Mouse (Mus musculus) right cerebral cortex, postnatal 36 days (tissue): ENCODE measurements at regions not wholly inside any gene's neighbourhood (a gene's known extent, or its start where the extent isn't known, plus 50 kb on each side); places are given as distances from the start of the nearest gene placed in this dataset.

Experiments
- DNase-seq, 2 experiments: peaks; one replicate each; pipeline ENCODE4 v3.0.0; 2022; ENCODE audit warnings: low spot score in 2 of 2, mixed read lengths in 1 of 2

DNA sequence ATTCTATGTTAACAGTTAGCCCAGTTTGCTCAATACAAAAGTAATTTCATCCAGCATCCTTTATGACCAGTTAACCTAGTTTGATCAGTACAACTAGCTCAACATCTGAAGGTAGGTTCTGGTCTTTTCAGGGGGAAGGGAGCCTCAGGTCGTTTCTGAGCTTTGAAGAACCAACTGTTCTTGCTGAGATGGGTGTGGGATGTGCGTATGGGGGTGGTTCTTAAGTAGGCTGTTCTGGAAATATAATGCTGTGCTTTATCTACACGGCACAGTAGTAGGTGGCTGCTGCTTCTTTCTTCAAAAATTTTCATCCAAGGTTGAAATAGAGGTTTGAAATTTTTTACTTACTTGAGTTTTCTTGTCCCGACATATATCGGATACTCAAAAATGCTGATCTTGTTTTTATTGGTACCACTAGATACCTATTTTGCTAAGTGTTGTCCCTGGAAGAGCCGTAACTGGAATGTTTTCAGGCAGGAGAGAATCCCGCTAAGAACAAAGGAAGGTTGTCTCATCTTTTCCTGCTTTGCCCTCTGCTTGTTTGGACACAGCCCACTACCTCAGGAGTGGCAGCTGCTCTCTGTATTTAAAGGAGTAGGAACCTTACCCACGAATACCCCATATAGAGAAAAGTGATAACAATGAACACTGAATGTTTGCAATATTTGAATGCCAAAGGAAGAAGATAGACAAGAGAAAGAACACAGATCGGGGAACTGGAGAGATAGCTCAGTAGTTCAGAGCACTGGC lies 275.5 kb downstream of the Cdh10 start:
- DNase-seq = peak; percentile 47 to 87

DNA sequence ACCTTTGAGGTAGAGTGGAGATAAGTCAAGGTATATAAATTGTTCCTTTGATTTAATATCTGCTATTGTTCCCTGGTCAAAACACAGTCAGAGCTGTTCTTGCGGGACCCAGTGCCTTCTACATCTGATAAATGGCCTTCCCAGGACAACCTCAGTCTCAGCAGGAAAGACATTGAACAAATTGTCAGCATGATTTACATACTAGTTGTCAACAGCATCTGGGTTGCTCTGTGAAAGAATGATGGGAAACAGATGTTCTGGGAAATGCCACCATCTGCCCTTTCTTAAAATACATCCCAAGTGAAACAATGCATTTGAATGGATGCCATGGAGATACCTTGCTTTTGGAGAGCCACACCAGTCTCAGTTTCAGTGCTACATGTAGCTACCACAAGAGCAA lies 296.2 kb downstream of the Cdh10 start:
- DNase-seq = no peak

DNA sequence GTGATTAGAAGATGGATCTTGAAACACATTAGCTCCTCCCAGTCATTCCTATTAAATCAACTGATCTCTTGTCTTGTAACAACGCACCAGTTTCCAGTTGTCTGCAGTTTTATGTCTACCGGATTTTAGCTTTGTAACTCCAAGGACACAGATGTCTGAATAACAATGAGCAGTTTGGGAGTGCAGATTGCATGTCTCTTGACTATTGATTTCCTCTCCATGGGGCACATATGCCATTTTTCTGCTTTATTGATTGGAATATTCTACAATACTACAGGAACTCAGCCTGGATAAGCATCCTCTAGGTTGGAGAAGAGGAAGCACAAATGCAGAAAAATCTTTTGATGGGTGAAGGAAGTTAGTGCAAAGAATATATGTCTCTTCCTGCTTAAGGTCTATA lies 300.2 kb downstream of the Cdh10 start:
- DNase-seq = no peak

DNA sequence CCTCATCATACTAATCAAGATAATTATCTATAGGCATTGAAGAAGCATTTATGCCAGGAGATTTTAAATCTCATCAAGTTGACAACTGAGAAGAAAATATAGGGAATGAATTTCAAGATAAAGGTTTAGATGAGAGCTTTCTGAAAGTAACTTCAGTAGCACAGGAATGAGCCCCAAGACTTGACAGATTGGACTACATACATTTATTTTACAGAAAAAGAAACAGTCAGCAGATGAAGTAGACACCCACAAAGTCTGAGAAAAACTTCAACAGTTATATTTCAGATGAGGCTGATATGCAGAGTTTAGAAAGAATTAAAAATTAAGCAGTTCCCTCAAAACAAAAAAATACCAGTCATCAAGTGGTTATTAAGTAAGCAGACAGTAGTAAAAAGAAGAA lies 308.7 kb downstream of the Cdh10 start:
- no peak for DNase-seq

DNA sequence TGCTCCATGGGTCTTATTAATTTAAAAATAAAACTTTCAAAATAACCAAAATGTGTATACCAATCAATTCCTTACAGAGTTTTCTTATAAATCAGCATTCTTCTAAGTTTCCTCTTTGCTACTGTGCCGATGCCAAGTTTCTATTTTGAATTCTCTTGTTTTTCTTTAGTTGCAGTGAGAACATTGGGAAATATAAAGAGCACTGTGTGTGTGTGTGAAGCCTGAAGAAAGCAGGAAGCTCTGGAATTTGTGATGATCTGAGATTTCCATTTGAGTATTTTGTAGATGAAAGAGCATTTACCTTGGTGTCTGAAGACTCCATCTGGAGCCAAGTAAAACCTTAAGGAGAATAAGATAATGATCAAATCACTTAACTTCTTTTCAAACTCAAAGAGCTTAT lies 310.6 kb downstream of the Cdh10 start:
- DNase-seq = no peak

DNA sequence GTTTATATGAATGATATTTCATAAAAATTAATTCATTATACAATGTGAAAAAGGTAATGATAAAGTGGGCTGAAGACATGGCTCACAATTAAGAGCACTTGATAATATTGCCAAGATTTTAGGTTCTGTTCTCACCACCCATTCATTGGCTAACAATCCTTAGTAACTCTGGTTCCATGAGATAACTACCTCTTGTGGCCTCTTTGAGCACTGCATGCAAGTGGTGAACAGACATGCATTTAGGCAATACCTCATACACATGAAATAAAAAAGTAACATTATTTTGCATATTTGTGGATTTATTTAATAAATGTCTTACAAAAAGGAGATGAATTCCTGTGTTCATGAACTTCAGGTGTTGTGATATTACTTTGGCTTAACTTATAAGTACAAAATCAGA lies 334.9 kb downstream of the Cdh10 start:
- DNase-seq = no peak

DNA sequence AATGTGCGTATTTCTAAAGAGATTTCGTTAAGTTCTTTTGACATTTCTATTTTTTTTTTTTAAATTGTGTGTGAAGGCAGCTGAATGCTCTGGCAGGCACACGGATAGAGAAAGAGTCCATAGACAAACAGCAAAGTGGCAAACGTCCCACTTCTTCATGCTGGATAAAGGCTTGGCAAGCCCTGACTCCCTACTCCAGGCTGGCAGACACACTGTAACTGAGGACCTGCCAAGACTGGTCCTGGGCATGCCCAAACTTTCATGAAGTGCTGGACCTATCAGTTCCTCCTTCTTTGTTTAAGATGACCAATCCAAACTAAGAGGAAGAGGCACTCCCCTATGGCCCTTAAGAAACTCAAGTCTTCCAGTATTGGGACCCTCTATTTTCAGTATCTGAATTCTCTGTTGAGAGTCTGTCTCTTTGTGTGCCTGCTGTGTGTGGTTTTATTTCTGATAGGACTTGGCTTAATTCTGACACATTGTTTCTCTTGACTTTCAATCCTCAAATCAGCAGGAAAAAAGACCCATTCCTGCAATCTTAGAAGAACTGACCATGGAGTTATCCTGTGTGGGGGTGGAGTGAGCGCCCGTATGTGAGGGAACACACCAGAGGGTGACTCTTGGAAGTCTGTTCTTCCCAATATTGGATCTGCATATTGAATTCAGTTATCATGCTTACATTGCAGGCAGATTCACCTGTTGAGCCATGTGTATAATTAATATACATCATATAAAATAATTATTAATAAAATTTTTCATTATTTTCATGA lies 343.6 kb downstream of the Cdh10 start:
- DNase-seq = peak; percentile 5 to 20

DNA sequence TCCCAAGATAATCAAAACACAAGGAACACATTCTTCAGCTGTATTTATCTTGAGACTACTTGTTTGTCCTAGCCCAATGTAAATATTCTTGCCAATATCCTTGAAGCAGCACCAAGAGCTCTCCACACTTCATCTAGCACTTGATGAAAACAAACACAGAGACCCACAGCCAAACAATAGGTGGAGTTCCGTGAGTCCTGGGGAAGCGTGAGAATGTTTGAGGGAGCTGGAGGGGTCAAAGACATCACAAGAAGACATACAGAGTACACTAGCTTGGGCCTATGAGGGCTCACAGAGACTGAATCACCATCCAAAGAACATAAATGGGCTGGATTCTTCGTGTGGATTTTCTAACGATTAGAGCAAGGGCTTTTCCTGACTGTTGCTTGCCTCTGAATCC lies 356.7 kb downstream of the Cdh10 start:
- no peak for DNase-seq
